Mouse (Mus musculus): ENCODE measurements at regions not wholly inside any gene's neighbourhood (a gene's known extent, or its start where the extent isn't known, plus 50 kb on each side); places are given as distances from the start of the nearest gene placed in this dataset.
A peak's percentile ranks its signal among the peaks of the same experiment; 100 is the strongest.

DNA sequence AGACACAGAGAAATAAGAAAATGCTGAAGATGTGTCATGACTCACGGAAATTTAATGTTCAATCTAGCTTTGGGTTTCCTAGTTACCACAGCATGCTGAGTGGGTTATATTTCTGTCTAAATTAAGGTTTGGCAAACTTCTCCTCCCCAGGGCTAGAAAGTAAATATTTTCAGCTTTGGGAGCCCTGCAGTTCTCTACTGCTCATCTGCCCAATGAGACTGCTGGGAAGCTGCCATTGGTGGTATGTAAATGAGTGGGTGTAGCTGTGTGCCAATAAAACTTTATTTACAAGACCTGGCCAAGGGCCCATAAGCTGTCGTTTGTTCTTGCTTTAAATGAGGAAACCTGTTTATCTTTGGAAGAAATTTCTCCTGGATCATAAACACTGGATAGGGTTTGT lies 1189.3 kb upstream of the A1bg start:
- H3K4me1 ChIP-seq (replicated peaks; ENCODE audit: insufficient read depth, low read length): 0 out of 2 replicates have a peak, but pooled peaks cover 3% of the 10 kb centered on the region
- H3K27me3 ChIP-seq (ENCODE audit: insufficient read depth, low read length): no peaks in the 10 kb centered on the region
- H3K9ac ChIP-seq (ENCODE audit: low read depth, low read length): no peak overlapping the region
- no peaks in the 10 kb centered on the region for H3K36me3 ChIP-seq (ENCODE audit: insufficient read depth, low read length)
- TF ChIP-seq CTCF (IDR thresholded peaks at IDR 0.05; ENCODE audit: low read depth): no peak
- H3K9me3 ChIP-seq (replicated peaks; ENCODE audit: low read length): no peaks in the 10 kb centered on the region
- 60% methylated on average over 2 of the region's 2 CpGs for WGBS
- DNase-seq (ENCODE audit: low spot score): no peak
- H3K27ac ChIP-seq: no peak overlapping the region
- H3K4me2 ChIP-seq (ENCODE audit: low read length): no peak overlapping the region
- no peak for ATAC-seq (replicated peaks; ENCODE audit: low FRiP score, low read depth)
- no peak overlapping the region for H3K4me3 ChIP-seq (replicated peaks; ENCODE audit: low read depth, low read length)

DNA sequence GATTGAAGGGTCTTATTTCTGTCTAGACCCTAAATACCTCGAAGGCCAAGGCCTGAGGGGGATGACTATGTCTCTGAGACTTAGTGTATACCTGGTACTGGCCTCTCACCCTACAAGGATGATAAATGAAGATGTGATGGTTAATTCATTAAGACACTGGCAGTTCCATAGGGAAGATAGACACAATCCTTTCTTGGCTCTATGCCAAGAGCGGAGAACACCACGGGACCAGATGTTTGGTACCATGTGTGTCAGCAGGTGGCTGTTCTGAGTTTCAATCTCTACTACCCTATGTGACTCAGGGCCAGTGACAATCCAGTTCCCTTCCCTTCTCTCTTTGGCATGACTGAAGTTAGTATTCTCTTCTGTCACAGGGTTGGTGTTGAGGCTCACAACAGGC lies 1185.2 kb upstream of the A1bg start:
- Histone ChIP-seq H3K27ac (no peak overlapping the region), H3K36me3 (ENCODE audit: insufficient read depth, low read length) (no peaks in the 10 kb centered on the region), H3K4me3 (replicated peaks; ENCODE audit: low read depth, low read length) (no peak overlapping the region), H3K4me2 (ENCODE audit: low read length) (no peak overlapping the region), H3K9me3 (replicated peaks; ENCODE audit: low read length) (no peaks in the 10 kb centered on the region), H3K4me1 (replicated peaks; ENCODE audit: insufficient read depth, low read length) (0 out of 2 replicates have a peak, but pooled peaks cover 11% of the 10 kb centered on the region), H3K27me3 (ENCODE audit: insufficient read depth, low read length) (no peaks in the 10 kb centered on the region), H3K9ac (ENCODE audit: low read depth, low read length) (no peak overlapping the region)
- no peak for DNase-seq (ENCODE audit: low spot score)
- WGBS: 78% methylated on average over 3 of the region's 3 CpGs
- no peak for ATAC-seq (replicated peaks; ENCODE audit: low FRiP score, low read depth)
- TF ChIP-seq CTCF (IDR thresholded peaks at IDR 0.05; ENCODE audit: low read depth): no peak

DNA sequence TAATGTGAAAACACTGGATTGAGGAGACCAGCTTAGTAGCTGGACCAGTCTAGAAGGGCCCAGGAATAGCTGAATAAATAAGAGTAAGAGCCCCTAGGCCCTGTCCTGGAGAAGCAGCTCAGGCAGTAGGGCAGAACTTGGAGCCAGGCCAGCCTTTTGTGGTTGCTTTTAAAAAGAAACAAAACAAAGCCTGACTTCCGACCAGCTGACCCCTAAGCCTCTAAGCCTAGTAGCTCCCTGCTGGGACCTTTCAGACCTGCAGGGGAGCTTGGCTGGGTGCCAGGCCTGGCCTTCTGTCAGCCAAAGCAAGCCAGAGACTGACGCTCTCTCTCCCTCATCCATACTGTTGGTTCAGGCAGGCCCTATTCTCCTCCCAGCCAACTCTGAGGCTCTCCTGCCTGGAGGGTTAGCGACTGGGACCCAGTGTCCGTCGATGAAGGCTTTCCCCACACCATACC lies 1183.7 kb upstream of the A1bg start:
- ATAC-seq (replicated peaks; ENCODE audit: low FRiP score, low read depth) (peak; percentile 84), DNase-seq (ENCODE audit: low spot score) (peak; percentile 94)
- Histone ChIP-seq H3K27me3 (ENCODE audit: insufficient read depth, low read length) (no peaks in the 10 kb centered on the region), H3K36me3 (ENCODE audit: insufficient read depth, low read length) (no peaks in the 10 kb centered on the region), H3K4me1 (replicated peaks; ENCODE audit: insufficient read depth, low read length) (0 out of 2 replicates have a peak, but pooled peaks cover 11% of the 10 kb centered on the region), H3K4me3 (replicated peaks; ENCODE audit: low read depth, low read length) (no peak overlapping the region), H3K27ac (peak overlapping the region; percentile 42; the same call in 1 of the 2 replicates), H3K9me3 (replicated peaks; ENCODE audit: low read length) (no peaks in the 10 kb centered on the region), H3K4me2 (ENCODE audit: low read length) (no peak overlapping the region), H3K9ac (ENCODE audit: low read depth, low read length) (no peak overlapping the region)
- peak; percentile 41 for TF ChIP-seq CTCF (IDR thresholded peaks at IDR 0.05; ENCODE audit: low read depth)
- WGBS: 18% methylated on average over 5 of the region's 5 CpGs

DNA sequence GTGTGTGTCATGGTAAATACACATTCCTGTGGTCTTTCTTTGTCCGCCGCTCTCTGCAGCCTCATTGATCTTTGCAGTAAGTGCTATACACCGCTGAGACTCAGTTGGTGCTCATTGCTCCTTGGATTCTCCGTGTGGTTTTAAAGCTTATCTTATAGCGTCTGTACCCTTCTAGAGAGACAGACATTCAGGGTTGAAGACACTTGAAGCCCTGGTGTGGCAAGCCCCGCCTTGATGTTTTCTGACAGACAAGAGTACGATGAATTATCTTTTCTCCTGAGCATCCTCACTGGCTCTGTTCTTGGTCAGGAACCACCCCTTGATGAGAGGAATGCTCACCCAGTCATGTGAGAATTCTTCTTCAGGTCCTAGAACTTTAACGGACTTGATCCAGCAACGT lies 1182.7 kb upstream of the A1bg start:
- Histone ChIP-seq H3K4me1 (replicated peaks; ENCODE audit: insufficient read depth, low read length) (0 out of 2 replicates have a peak, but pooled peaks cover 11% of the 10 kb centered on the region), H3K4me3 (replicated peaks; ENCODE audit: low read depth, low read length) (no peak overlapping the region), H3K27ac (no peak overlapping the region), H3K36me3 (ENCODE audit: insufficient read depth, low read length) (no peaks in the 10 kb centered on the region), H3K9ac (ENCODE audit: low read depth, low read length) (no peak overlapping the region), H3K9me3 (replicated peaks; ENCODE audit: low read length) (no peaks in the 10 kb centered on the region), H3K27me3 (ENCODE audit: insufficient read depth, low read length) (no peaks in the 10 kb centered on the region), H3K4me2 (ENCODE audit: low read length) (no peak overlapping the region)
- no peak for ATAC-seq (replicated peaks; ENCODE audit: low FRiP score, low read depth)
- no peak for TF ChIP-seq CTCF (IDR thresholded peaks at IDR 0.05; ENCODE audit: low read depth)
- DNase-seq (ENCODE audit: low spot score): no peak
- 65% methylated on average over 9 of the region's 9 CpGs for WGBS

DNA sequence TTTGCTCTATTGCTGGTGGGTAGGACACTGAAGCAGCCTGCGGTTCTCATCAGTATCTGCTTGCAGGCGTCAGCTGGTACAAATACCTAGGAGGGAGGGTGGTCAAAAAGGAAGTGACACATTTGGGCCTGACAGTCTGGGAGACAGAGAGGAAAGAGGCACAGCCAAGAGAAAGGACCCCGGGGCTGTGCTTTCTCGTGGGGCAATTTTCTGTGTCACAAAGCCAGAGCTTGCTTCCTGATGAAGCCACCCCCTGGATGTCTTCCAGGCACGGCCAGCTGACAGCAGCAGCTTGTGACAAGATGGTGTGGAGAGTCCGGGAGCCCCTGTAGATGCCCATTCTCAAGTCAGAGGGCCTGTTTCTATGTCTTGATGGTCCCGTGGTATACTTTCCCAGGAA lies 1181.8 kb upstream of the A1bg start:
- Histone ChIP-seq H3K4me1 (replicated peaks; ENCODE audit: insufficient read depth, low read length) (0 out of 2 replicates have a peak, but pooled peaks cover 11% of the 10 kb centered on the region), H3K4me3 (replicated peaks; ENCODE audit: low read depth, low read length) (no peak overlapping the region), H3K27ac (no peak overlapping the region), H3K36me3 (ENCODE audit: insufficient read depth, low read length) (no peaks in the 10 kb centered on the region), H3K9me3 (replicated peaks; ENCODE audit: low read length) (no peaks in the 10 kb centered on the region), H3K4me2 (ENCODE audit: low read length) (no peak overlapping the region), H3K27me3 (ENCODE audit: insufficient read depth, low read length) (no peaks in the 10 kb centered on the region), H3K9ac (ENCODE audit: low read depth, low read length) (no peak overlapping the region)
- no peak for ATAC-seq (replicated peaks; ENCODE audit: low FRiP score, low read depth)
- no peak for DNase-seq (ENCODE audit: low spot score)
- TF ChIP-seq CTCF (IDR thresholded peaks at IDR 0.05; ENCODE audit: low read depth): no peak
- WGBS: 67% methylated on average over 7 of the region's 7 CpGs

DNA sequence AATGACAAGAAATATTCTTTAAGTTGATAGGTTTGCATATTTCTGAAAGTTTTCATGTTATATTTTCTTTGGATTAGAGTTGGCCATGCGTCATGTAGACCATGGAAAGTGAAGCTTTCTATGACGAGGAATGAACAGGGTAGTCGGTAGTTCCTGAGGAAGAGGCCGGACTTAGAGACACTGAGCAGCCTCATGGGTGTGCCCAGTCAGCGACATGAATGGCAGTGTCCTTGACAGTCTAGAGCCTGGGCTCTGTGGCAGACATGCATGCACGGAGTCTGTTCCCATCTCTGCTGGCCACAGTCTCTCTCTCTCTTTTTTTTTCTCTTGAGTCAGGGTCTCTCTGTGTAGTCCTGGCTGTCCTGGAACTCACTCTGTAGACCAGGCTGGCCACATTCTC lies 1176.9 kb upstream of the A1bg start:
- no peak overlapping the region for H3K27ac ChIP-seq
- TF ChIP-seq CTCF (IDR thresholded peaks at IDR 0.05; ENCODE audit: low read depth): no peak
- no peak for ATAC-seq (replicated peaks; ENCODE audit: low FRiP score, low read depth)
- H3K4me1 ChIP-seq (replicated peaks; ENCODE audit: insufficient read depth, low read length): no peaks in the 10 kb centered on the region
- no peak overlapping the region for H3K4me3 ChIP-seq (replicated peaks; ENCODE audit: low read depth, low read length)
- no peak overlapping the region for H3K4me2 ChIP-seq (ENCODE audit: low read length)
- H3K9ac ChIP-seq (ENCODE audit: low read depth, low read length): no peak overlapping the region
- DNase-seq (ENCODE audit: low spot score): no peak
- no peaks in the 10 kb centered on the region for H3K27me3 ChIP-seq (ENCODE audit: insufficient read depth, low read length)
- WGBS: 90% methylated on average over 6 of the region's 6 CpGs
- H3K9me3 ChIP-seq (replicated peaks; ENCODE audit: low read length): no peaks in the 10 kb centered on the region
- H3K36me3 ChIP-seq (ENCODE audit: insufficient read depth, low read length): no peaks in the 10 kb centered on the region
